Mouse (Mus musculus) embryo, embryonic 10.5 days (tissue): Measurements from ENCODE around the gene Ube2h.

Source experiments
- DNase-seq: peaks from one replicate; pipeline ENCODE4 v3.0.0-alpha.2; 2015; ENCODE audit warnings: low spot score

Gene Ube2h

GRCm38 (mm10) chr6:30304399-30304917 lies at the start of gene Ube2h:
Ube2h (minus strand) TSS chr6:30304539.
- DNase-seq, result peak; percentile 99

- DNase-seq, result no peak
Measured at GRCm38 (mm10) chr6:30353661-30354060, 49.3 kb upstream of the Ube2h start.

GRCm38 (mm10) chr6:30352762-30353161 lies 48.4 kb upstream of the Ube2h start:
- no peak for DNase-seq

GRCm38 (mm10) chr6:30351290-30351689 lies 47.0 kb upstream of the Ube2h start:
- no peak for DNase-seq

GRCm38 (mm10) chr6:30347288-30347801 lies 43.0 kb upstream of the Ube2h start:
- DNase-seq, result no peak

GRCm38 (mm10) chr6:30346737-30347136 lies 42.4 kb upstream of the Ube2h start:
- DNase-seq, result no peak

GRCm38 (mm10) chr6:30344032-30344431 lies 39.7 kb upstream of the Ube2h start:
- DNase-seq, result no peak

- DNase-seq, result no peak
Measured at GRCm38 (mm10) chr6:30340231-30340873, 36.0 kb upstream of the Ube2h start.

GRCm38 (mm10) chr6:30336912-30337311 lies 32.6 kb upstream of the Ube2h start:
- no peak for DNase-seq

GRCm38 (mm10) chr6:30332262-30332661 lies 27.9 kb upstream of the Ube2h start:
- DNase-seq, result peak; percentile 17

- DNase-seq, result no peak
Measured at GRCm38 (mm10) chr6:30330706-30331105, 26.4 kb upstream of the Ube2h start.

GRCm38 (mm10) chr6:30325932-30326501 lies 21.7 kb upstream of the Ube2h start:
- DNase-seq, result no peak

GRCm38 (mm10) chr6:30321002-30321401 lies 16.7 kb upstream of the Ube2h start:
- no peak for DNase-seq

GRCm38 (mm10) chr6:30319216-30319615 lies 14.9 kb upstream of the Ube2h start:
- no peak for DNase-seq

GRCm38 (mm10) chr6:30312006-30312405 lies 7.7 kb upstream of the Ube2h start:
- no peak for DNase-seq

- peak; percentile 23 for DNase-seq
Measured at GRCm38 (mm10) chr6:30308751-30309150, 4.4 kb upstream of the Ube2h start.

- DNase-seq, result peak; percentile 29
Measured at GRCm38 (mm10) chr6:30307691-30308090, 3.4 kb upstream of the Ube2h start.

GRCm38 (mm10) chr6:30303771-30304398 lies 454 bp downstream of the Ube2h start:
- DNase-seq, result peak; percentile 51

- DNase-seq, result peak; percentile 76
Measured at GRCm38 (mm10) chr6:30302781-30303631, 1.3 kb downstream of the Ube2h start.

GRCm38 (mm10) chr6:30302156-30302555 lies 2.2 kb downstream of the Ube2h start:
- peak; percentile 33 for DNase-seq

- peak; percentile 42 for DNase-seq
Measured at GRCm38 (mm10) chr6:30300901-30301300, 3.4 kb downstream of the Ube2h start.

- peak; percentile 91 for DNase-seq
Measured at GRCm38 (mm10) chr6:30300372-30300771, 4.0 kb downstream of the Ube2h start.
